Mouse (Mus musculus) midbrain, embryonic 11.5 days (tissue): ENCODE results near the gene Gimap8. TPM values are rescaled to one million over a fixed set of nuclear protein-coding genes. Genes with fewer than 3 reads are reported as not detected.
A peak's percentile ranks its signal among the peaks of the same experiment; 100 is the strongest.
"Not testable (repeated sequence)": the region's sequence is repeated elsewhere in the genome, so short reads cannot be mapped to it uniquely, and the experiment has no call there.

Experiments used
- ATAC-seq: fragments of 200-750 bp; cut with Nextera tagmentation; 2 replicates; pipeline ENCODE4 v1.8.0; 2017; ENCODE audit warnings: moderate TSS enrichment, moderate library complexity; ENCODE audit not compliant: low FRiP score
- DNase-seq: peaks from one replicate; pipeline ENCODE4 v3.0.0; 2015; ENCODE audit warnings: low spot score; ENCODE audit errors: missing footprints
- H3K27ac ChIP-seq: fragments of 300-500 bp; sonication (generic); 2 replicates; pipeline ENCODE4 v1.5.1; 2014; ENCODE audit warnings: low read depth, low read length
- H3K27me3 ChIP-seq: fragments of 300-500 bp; sonication (generic); 2 replicates; pipeline ENCODE4 v1.6.1; 2014; ENCODE audit warnings: mild to moderate bottlenecking, low read length, moderate library complexity, mixed read lengths; ENCODE audit not compliant: control insufficient read depth, insufficient read depth
- H3K36me3 ChIP-seq: fragments of 300-500 bp; sonication (generic); 2 replicates; pipeline ENCODE4 v1.6.1; 2014; ENCODE audit warnings: mild to moderate bottlenecking, low read length, moderate library complexity, mixed read lengths; ENCODE audit not compliant: control insufficient read depth, insufficient read depth
- H3K4me1 ChIP-seq: fragments of 300-500 bp; sonication (generic); 2 replicates; pipeline ENCODE4 v1.6.1; 2014; ENCODE audit warnings: low read length; ENCODE audit not compliant: control insufficient read depth, insufficient read depth
- H3K4me2 ChIP-seq: fragments of 300-500 bp; sonication (generic); 2 replicates; pipeline ENCODE4 v1.6.1; 2014; ENCODE audit warnings: mild to moderate bottlenecking, moderate library complexity
- H3K4me3 ChIP-seq: fragments of 300-500 bp; sonication (generic); 2 replicates; pipeline ENCODE4 v1.5.1; 2014; ENCODE audit warnings: low read depth, low read length
- H3K9ac ChIP-seq: fragments of 300-500 bp; sonication (generic); 2 replicates; pipeline ENCODE4 v1.6.1; 2014; ENCODE audit warnings: low read length
- H3K9me3 ChIP-seq: fragments of 300-500 bp; sonication (generic); 2 replicates; pipeline ENCODE4 v1.6.1; 2016; ENCODE audit warnings: low read length; ENCODE audit not compliant: control insufficient read depth
- WGBS: fragments of 180-500 bp; shearing (Covaris S2); extraction: QIAGEN DNeasy Blood & Tissue Kit; methylation state at CpG from one replicate; pipeline ENCODE4 v1.1.7; 2014; 5-methylcytosine and 5-hydroxymethylcytosine counted together
- polyA plus RNA-seq: library from polyadenylated mRNA; unstranded; fragments of >200 nt; fragmentation: Nextera tagmentation; extraction: Ambion mirVana; gene quantifications from 2 replicates; pipeline ENCODE4 v1.2.1, GENCODE M21; 2014

Gene Gimap8
- polyA plus RNA-seq, 1 experiment from 2014 or later, result 0.25 TPM

DNA sequence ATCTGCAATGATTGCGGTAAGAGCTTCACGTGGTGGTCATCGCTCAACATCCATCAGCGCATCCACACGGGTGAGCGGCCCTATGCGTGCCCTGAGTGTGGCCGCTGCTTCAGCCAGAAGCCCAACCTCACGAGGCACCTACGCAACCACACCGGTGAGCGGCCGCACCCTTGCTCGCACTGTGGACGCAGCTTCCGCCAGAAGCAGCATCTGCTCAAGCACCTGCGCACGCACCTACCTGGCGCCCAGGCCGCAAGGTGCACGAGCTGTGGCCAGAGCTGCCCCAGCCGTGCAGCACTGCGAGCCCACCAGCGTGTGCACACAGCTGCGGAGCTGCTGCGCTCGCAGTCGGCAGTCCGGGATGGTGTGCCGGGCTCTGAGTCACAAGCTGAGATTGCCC lies 27.0 kb upstream of the Gimap8 start:
- no peaks in the 10 kb centered on the region for H3K9me3 ChIP-seq
- no peak overlapping the region for H3K9ac ChIP-seq
- H3K36me3 ChIP-seq, result peaks cover 7% of the 10 kb centered on the region; the same call in 1 of the 2 replicates
- WGBS, result 94% methylated on average over 30 of the region's 30 CpGs
- no peak overlapping the region for H3K4me3 ChIP-seq
- no peaks in the 10 kb centered on the region for H3K4me1 ChIP-seq
- ATAC-seq, result no peak
- H3K4me2 ChIP-seq, result no peak overlapping the region
- H3K27ac ChIP-seq, result no peak overlapping the region
- no peaks in the 10 kb centered on the region for H3K27me3 ChIP-seq
- no peak for DNase-seq

DNA sequence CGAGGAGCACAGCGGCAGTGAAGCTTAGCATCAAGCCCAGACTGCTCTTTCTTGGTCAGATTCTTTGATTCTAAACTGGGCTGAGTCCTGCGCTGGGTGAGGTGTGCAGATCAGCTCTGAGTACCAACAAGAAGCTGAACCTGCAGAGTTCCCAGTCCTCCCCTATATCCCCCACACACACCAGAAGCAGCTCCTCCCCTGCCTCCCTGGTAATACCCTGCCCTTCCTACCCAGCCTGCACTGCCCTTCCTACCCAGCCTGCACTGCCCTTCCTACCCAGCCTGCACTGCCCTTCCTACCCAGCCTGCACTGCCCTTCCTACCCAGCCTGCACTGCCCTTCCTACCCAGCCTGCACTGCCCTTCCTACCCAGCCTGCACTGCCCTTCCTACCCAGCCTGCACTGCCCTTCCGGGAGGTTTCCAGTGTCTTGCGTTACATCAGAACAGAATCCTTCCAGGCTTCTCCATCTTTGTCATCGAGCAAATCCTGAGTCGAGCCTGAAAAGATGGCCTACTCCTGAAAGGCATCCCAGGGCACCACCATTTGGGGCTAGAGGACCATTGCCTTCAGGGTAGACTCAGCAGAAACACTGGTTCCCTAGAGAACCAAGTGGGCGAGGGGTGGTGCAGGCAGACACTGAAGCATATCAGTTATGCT lies 24.7 kb upstream of the Gimap8 start:
- H3K36me3 ChIP-seq, H3K4me1 ChIP-seq, H3K4me2 ChIP-seq, ATAC-seq, H3K9me3 ChIP-seq, H3K27me3 ChIP-seq, DNase-seq, H3K27ac ChIP-seq, H3K9ac ChIP-seq, H3K4me3 ChIP-seq: not testable (repeated sequence)
- 84% methylated on average over 8 of the region's 8 CpGs for WGBS

GRCm38 (mm10) chr6:48623460-48623859 lies 23.6 kb upstream of the Gimap8 start:
- Histone ChIP-seq H3K27me3 (peaks cover 10% of the 10 kb centered on the region), H3K27ac (no peak overlapping the region), H3K4me3 (no peak overlapping the region), H3K4me1 (no peaks in the 10 kb centered on the region), H3K9me3 (no peaks in the 10 kb centered on the region), H3K9ac (no peak overlapping the region), H3K36me3 (peaks cover 7% of the 10 kb centered on the region; the same call in 1 of the 2 replicates), H3K4me2 (no peak overlapping the region)
- WGBS, result 29% methylated on average over 1 of the region's 1 CpGs
- ATAC-seq (no peak), DNase-seq (no peak)

DNA sequence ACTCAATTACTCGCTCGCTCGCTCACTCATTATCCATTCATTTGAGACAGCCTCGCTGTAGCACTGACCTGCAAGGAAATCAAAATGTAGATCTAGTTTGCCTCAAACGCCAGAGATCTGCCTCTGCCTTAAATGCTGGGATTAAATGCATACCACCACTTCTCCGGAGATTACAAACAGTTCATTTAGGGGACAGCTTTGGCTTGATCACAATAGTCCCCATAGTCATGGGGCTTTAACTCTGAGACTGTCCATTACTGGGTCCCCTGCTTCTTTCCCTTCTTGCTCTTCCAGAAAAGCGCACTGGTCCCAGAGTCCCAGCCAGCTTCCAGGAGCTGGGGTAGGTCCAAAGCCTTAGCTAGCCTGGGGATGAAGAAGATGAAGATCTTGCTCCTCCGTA lies 20.6 kb upstream of the Gimap8 start, which contains the start of gene AI854703:
TSS of gene AI854703 (plus strand) at position 301 of the 400 bp plus-strand sequence.
- WGBS, result 22% methylated on average over 8 of the region's 8 CpGs
- no peak for DNase-seq

DNA sequence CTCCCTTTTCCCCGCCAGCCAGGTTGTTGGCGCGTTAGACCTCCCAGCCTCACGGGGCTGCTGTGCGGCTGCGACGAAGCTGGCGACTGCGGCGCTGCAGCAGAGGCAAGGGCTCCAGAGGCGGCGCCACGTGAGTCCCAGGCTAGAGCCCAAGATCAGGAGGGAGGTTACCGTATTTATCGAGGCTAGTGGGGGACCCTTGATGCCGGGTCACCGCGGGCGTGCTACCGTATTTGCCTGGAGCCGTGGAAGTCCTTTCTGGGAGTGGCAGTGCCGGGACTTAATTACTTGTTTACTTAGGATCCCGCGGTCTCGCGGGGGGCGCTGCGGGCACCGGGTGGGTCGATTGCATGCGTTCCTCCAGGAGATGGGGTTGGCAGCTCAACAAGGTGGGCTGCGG lies 20.1 kb upstream of the Gimap8 start:
- DNase-seq, result peak; percentile 94
- peak; percentile 44 for ATAC-seq
- 1% methylated on average over 32 of the region's 32 CpGs for WGBS
- H3K4me2 ChIP-seq, result peak overlapping the region; percentile 67
- H3K4me1 ChIP-seq, result no peaks in the 10 kb centered on the region; the same call in 1 of the 2 replicates
- H3K27ac ChIP-seq, result no peak overlapping the region
- H3K9me3 ChIP-seq, result no peaks in the 10 kb centered on the region
- peak overlapping the region; percentile 5 for H3K9ac ChIP-seq
- peaks cover 25% of the 10 kb centered on the region for H3K27me3 ChIP-seq
- peak overlapping the region; percentile 28 for H3K4me3 ChIP-seq
- H3K36me3 ChIP-seq, result no peaks in the 10 kb centered on the region

More for the DNA sequence above, 20.6 kb upstream of the Gimap8 start, which contains the start of gene AI854703:
- Histone ChIP-seq H3K4me3 (peak within 1 kb of the TSS; percentile 28), H3K36me3 (no peaks in the 10 kb centered on the region), H3K27ac (no peak within 1 kb of the TSS), H3K4me2 (peak within 1 kb of the TSS; percentile 67), H3K27me3 (peaks cover 25% of the 10 kb centered on the region), H3K9me3 (no peaks in the 10 kb centered on the region), H3K9ac (peak within 1 kb of the TSS; percentile 5), H3K4me1 (no peaks in the 10 kb centered on the region; the same call in 1 of the 2 replicates)
- no peak for ATAC-seq

DNA sequence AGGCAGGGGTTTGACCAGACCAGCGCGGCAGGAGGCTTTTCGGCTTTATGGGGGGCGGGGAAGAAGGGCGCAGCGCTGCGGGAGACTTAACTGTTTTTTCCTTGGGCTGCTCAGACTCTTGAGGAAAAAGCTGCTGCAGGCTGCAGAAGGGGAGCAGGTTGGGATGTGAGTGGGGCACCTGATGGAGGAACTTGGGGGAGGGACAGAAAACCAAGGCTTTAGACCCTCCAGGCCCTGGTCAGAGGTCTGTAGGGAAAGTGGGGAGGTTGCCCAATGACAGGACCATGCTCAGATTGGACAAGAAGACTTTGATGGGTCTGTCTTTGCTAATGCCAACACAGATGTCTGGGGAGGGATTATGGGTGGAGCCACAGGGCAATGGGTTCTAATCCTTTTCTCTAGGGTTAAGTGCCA lies 19.5 kb upstream of the Gimap8 start:
- Histone ChIP-seq H3K4me1 (no peaks in the 10 kb centered on the region; the same call in 1 of the 2 replicates), H3K27ac (no peak overlapping the region), H3K9me3 (no peaks in the 10 kb centered on the region), H3K4me3 (peak overlapping the region; percentile 28), H3K36me3 (no peaks in the 10 kb centered on the region), H3K9ac (no peak overlapping the region), H3K27me3 (peaks cover 25% of the 10 kb centered on the region), H3K4me2 (peak overlapping the region; percentile 67)
- 11% methylated on average over 7 of the region's 7 CpGs for WGBS
- ATAC-seq (no peak; the same call in 1 of the 2 replicates), DNase-seq (no peak)

DNA sequence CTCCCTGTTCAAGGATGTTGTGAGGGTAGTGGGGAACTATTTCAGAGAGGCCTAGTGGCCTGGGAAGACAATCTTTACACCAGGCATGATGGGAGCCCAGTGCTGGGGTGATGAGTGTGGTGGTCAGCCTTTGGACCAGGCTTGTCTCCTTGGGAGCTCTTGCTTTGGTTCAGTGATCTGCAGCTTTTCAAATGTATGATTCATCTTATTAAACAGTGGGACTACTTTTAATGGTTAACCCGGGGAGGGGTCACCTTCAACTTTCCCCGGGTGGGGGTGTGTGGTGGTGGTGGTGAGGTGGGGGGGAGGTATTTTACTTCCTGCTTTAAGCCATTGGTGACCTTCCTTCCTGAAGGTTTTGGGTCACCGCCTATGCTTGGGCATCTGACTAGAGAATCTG lies 18.7 kb upstream of the Gimap8 start:
- Histone ChIP-seq H3K9me3 (no peaks in the 10 kb centered on the region), H3K4me1 (no peaks in the 10 kb centered on the region; the same call in 1 of the 2 replicates), H3K4me2 (no peak overlapping the region), H3K36me3 (no peaks in the 10 kb centered on the region), H3K27me3 (peaks cover 25% of the 10 kb centered on the region), H3K9ac (no peak overlapping the region), H3K4me3 (no peak overlapping the region), H3K27ac (no peak overlapping the region)
- WGBS, result 91% methylated on average over 3 of the region's 3 CpGs
- DNase-seq (no peak), ATAC-seq (no peak)

GRCm38 (mm10) chr6:48628808-48629660 lies 18.0 kb upstream of the Gimap8 start:
- peak; percentile 59 for ATAC-seq
- H3K4me1 ChIP-seq, result no peaks in the 10 kb centered on the region; the same call in 1 of the 2 replicates
- H3K9me3 ChIP-seq, result no peaks in the 10 kb centered on the region
- DNase-seq, result peak; percentile 89
- 11% methylated on average over 54 of the region's 54 CpGs for WGBS
- peaks cover 25% of the 10 kb centered on the region for H3K27me3 ChIP-seq
- H3K4me3 ChIP-seq, result peak overlapping the region; percentile 36
- H3K9ac ChIP-seq, result peak overlapping the region; percentile 51
- no peak overlapping the region for H3K27ac ChIP-seq
- H3K4me2 ChIP-seq, result peak overlapping the region; percentile 68
- no peaks in the 10 kb centered on the region for H3K36me3 ChIP-seq

- Histone ChIP-seq H3K27me3 (peaks cover 25% of the 10 kb centered on the region), H3K9ac (peak overlapping the region; percentile 51), H3K4me3 (peak overlapping the region; percentile 36), H3K36me3 (no peaks in the 10 kb centered on the region), H3K4me1 (no peaks in the 10 kb centered on the region; the same call in 1 of the 2 replicates), H3K4me2 (peak overlapping the region; percentile 68), H3K9me3 (no peaks in the 10 kb centered on the region), H3K27ac (no peak overlapping the region)
- peak; percentile 45 for ATAC-seq
- WGBS, result 44% methylated on average over 13 of the region's 13 CpGs
- DNase-seq, result peak; percentile 91
These were observed 17.4 kb upstream of the Gimap8 start for GRCm38 (mm10) chr6:48629661-48630034.
